Mouse (Mus musculus): ENCODE data around the gene Echdc3.

DNA sequence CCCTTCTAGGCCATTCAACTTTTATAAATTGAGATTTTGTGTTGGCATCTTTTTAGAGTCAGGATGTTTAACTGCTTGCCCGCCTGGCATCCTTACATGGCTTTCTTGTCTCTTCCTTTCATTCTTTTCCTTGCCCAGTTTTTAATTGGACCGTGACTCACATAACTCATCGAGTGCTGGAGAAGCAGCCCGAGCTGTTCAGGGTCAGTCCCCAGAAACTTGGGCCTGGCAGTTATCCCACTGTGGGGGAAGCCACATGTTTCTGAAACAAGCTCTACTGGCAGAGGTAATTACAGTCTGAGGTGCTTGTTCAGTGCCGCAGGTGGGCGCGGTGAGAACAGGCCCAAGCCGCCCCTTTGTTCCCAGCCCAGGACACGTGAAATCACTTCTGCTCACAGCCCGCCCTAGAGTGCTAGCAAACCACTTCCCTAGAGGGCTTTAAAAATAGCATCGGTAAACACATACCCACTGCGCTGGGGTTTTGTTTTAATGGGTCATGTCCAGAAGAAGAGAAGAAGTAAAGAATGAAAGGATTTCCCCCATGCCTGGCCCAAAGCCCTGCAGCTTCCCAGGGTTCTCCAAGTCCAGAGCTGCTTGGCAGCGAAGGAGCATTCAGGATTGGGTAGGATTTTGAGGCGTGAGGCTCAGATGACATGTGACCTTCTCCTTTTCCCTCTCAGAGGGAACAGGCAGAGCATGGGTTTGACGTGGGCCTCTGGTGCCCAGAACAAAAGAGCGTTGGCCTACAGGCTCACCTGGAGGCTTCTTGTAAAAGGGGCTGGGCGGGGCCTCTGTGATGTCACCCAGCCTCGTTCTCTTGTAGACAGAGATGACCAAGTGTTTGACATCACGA is 43.4 kb upstream of the Echdc3 start:
- no peak for TF ChIP-seq GATA1 (IDR thresholded peaks at IDR 0.05; ENCODE audit: low read length)
- no peak for TF ChIP-seq TAL1 (IDR thresholded peaks at IDR 0.05; ENCODE audit: low read length)
